Mouse (Mus musculus) ZHBTc4 (cell line): ENCODE measurements around the gene Shisa8.

Experiments
- DNase-seq: peaks from one replicate; pipeline ENCODE4 v3.0.0-alpha.2; 2011; ENCODE audit warnings: low read depth, low spot score

The Shisa8 gene

DNA sequence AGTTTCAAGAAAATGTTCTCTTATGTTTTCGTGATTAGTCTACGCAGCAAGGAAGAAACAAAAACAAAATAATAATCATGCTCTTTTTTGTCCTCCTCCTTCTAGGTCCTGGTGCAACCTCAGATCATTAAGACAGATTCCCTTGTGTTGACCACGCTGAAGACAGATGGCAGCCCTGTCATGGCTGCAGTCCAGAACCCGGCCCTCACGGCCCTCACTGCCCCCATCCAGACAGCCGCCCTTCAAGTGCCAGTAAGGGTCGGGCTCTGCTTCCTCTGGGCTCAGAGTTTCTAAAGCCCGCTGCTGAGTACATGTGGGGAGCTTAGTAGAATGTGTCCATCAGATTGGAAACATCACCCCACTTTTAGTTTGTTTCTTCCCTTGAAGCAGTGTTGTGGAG is 40.0 kb downstream of the Shisa8 start:
- no peak for DNase-seq

- peak; percentile 35 for DNase-seq
Observed at GRCm38 (mm10) chr15:82170437-82171377, 41.9 kb downstream of the Shisa8 start.

DNA sequence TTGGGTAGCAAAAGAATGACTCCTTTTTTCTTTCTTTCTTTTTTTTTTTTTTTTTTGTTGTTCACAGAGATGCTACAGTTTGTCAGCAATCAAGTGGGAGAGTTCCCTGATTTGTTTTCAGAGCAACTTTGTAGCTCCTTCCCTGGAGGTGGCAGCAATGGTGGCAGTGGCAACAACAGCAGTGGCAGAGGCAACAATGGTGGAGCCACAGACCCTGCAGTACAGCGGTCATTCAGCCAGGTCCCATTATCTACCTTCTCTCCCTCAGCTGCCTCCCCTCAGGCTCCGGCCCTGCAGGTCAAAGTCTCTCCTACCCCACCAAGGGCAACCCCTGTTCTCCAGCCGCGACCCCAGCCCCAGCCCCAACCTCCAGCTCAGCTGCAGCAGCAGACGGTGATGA is 42.9 kb downstream of the Shisa8 start:
- no peak for DNase-seq

DNA sequence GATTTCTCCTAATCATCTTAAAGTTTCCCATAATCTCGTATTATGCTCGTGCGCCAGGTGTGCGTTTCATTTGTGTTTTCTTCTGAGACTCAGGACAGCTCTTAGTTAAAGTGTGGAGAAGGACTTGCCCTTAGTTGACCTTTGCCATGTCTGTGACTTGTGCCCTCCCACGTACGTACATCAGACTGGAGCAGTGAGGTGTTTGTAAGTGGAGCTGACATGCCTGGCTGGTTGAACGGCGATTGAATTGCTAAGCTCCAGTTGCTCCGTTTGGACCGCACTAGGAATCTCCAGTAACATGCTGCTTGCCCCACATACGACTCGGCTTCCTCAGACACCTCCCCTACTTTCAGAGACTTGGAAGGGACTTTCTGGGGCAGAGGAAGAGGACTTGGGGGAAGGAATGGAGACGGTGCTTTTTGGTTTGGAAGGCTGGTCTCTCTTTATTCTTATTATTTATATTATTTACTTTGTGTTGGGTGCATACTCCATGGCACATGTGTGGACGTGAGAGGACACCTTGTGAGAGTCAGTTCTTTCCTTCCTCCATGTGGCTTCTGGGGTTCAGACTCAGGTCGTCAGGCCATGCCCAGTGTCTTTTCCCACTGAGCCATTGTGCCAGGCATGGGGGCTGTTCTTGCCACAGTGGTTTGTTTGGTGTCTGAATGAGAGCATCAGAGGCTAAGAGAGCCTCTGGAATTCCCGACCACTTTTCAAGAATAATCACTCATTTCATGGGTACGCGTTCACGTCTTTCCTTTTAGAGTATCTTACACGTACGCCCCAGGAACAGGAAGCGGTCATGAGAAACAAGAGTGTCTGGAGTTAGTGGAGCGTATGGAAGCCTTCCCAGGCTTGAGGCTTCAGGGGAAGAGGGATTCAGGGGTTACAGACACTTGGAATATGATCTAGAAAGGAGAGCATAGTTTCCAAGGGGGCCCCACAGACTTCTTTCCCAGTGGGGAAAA is 45.1 kb downstream of the Shisa8 start:
- DNase-seq, result no peak

GRCm38 (mm10) chr15:82166240-82167100 is 46.1 kb downstream of the Shisa8 start:
- peak; percentile 43 for DNase-seq

DNA sequence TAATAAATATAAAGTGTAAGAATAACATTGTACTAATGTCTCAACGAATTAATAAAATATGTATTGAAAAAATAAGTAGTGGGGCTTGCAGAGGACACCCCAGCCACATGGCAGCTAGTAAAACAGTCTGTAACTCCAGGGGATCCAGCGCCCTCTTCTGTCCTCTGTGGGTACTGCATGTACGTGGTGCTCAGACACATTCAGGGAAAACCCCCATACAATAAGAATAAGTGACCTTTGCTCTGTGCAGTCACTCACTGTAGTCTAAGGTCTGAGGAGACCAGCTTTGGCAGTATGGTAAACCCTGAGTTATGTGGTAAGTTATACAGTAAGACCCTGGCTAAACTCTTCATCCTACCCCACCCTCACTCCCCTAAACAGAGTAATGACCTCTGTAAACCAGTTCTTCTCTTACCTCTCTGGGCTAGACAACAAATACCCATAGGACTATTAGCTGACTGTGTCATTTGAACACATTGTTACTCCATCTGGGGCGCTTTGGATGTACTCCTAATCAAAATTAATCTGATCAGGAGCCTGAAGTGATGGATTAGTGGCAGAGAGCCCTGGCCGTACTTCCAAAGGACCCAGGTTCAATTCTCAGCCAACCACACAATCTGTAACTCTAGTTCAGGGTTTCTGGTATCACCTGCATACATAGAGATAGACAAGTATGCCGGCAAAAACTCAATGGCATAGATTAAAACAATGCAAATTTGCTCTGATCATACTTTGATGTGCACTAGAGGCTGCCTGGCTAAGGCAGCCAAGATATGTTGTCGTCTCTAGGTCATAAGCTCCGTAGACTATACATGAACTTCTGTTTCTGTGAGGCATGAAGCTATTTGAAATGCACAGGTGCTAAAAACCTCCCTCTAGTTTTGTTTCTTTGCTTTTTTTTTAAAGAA is 47.0 kb downstream of the Shisa8 start:
- peak; percentile 83 for DNase-seq

GRCm38 (mm10) chr15:82164496-82164895 is 48.1 kb downstream of the Shisa8 start:
- DNase-seq, result no peak

DNA sequence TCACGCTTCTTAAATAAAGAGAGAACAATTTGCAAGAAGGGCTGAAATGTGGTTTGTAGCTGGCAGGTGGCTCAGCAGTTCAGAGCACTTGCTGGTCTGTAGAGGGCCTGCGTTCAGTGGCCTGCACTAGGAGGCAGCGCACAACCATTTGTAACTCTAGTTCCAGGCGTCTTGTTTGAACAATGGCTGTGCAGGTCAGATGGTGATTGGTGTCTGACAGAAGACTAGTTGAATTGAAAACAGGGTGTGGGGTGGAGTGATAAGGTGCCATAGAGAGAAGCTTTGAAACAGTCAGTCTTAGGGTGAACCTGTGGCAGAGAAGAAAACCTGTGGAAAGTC is 48.6 kb downstream of the Shisa8 start:
- peak; percentile 46 for DNase-seq

GRCm38 (mm10) chr15:82163356-82164060 is 49.1 kb downstream of the Shisa8 start:
- no peak for DNase-seq

- DNase-seq, result no peak
Observed at GRCm38 (mm10) chr15:82161965-82162600, 50.5 kb downstream of the Shisa8 start.

DNA sequence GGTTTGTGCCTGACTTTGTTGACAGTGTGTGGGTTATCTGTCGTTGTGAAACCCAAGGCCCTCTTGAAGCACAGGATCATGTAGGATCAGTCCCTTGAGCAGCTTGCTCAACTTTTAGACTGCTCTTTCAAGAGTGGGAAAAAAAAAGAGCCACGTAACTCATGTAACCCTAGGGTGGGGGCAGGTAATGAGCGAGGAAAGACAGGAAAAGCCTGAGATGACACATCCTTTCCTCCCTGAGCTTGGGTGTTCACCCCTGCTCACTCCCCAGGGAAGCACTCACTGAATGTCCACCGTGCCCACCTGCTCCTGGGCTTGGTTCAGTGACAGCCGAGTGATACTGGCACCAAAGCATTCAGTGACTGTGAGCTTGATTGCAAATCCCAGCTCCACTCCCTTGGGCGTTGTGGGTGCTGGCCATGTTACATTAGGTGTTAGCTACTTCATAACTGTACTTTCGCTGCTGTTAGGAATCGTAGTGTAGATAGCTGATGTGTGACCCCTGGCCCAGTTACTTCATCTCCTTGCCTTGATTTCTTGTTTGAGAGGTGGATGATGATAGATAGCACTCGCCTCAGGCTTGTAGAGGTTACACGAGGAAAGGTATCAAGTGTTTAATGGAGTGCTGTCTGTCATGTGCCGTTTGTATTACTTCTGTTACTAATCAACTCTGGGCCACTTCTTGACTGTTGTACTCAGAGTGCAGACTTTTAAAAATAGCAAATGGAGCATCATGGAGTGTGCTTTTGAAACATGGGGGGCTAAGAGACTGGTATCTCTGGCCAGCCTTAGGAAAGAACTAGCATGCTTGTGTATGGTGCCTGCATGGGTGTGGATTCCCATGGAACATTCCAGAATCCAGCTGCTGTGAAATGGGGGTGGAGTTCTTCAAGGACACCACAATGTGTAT is 51.6 kb downstream of the Shisa8 start:
- no peak for DNase-seq

- no peak for DNase-seq
Observed at GRCm38 (mm10) chr15:82159471-82159870, 53.1 kb downstream of the Shisa8 start.

- DNase-seq, result no peak
Observed at GRCm38 (mm10) chr15:82158243-82159035, 54.2 kb downstream of the Shisa8 start.

GRCm38 (mm10) chr15:82156902-82157301 is 55.7 kb downstream of the Shisa8 start:
- DNase-seq, result no peak

GRCm38 (mm10) chr15:82156298-82156697 is 56.3 kb downstream of the Shisa8 start:
- no peak for DNase-seq
